Mouse (Mus musculus) urinary bladder, postnatal 36 days (tissue): Measurements from ENCODE around the gene Uimc1.
A peak's percentile ranks its signal among the peaks of the same experiment; 100 is the strongest.

Experiments used
- DNase-seq, 2 experiments: peaks; one replicate each; pipeline ENCODE4 v3.0.0; 2022; ENCODE audit warnings: low spot score in 2 of 2, mixed read lengths in 1 of 2

Gene Uimc1

DNA sequence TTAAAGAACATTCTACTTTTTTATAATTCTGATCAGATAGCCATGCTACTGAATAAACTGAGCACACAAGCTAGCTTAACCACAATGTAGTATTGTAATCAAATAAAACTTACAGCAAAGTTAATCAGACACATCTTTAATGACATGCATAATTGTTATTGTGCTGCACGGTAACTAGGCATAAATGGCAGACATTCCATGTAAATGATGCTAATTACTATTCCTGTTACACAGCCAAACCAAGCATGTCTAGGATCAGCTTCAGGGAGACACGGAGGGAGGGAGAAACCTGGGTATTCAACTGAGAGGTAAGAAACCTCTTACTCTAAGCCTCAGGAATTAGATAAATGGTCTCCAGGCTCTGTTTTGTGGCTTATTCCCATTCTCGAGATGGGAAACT, 52.4 kb downstream of the Uimc1 start:
- no peak for DNase-seq

DNA sequence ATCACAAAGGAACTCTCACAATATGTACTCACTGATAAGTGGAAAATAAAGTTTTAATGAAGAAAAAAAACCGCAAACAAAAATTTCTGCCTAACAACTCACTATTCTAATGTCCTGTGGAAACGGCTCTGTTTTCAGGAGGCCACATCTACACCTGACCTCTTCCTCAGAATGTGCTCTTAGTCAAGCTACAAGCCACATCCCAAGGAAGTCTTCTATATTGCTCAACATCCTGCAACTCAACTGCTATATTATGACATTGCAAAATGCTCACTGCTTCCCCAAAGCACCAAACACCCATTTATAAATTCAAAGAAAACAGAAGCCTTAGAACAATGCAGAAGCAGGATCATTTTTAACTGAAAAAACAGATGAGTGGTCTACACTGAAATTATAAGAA, 60.1 kb downstream of the Uimc1 start:
- DNase-seq = no peak

DNA sequence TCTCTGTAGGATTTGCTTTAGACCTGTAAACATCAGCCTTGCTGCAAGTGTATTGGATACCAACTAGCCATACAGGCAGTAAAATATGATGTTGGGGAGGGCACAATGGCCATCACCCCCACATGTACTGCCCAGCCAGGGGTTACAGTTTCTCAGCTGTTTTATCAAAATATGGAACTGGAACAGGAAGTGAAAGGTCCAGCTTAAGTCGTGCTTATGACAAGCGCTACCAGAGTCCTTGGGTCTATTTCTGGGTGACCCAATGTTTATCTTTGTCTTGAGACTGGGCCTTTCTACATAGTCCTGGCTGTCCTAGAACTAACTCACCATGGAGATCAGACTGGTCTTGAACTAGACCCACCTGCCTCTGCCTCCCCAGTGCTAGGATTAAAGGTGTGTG, 75.9 kb downstream of the Uimc1 start:
- no peak for DNase-seq

GRCm38 (mm10) chr13:55022715-55023114, 77.4 kb downstream of the Uimc1 start:
- no peak for DNase-seq

DNA sequence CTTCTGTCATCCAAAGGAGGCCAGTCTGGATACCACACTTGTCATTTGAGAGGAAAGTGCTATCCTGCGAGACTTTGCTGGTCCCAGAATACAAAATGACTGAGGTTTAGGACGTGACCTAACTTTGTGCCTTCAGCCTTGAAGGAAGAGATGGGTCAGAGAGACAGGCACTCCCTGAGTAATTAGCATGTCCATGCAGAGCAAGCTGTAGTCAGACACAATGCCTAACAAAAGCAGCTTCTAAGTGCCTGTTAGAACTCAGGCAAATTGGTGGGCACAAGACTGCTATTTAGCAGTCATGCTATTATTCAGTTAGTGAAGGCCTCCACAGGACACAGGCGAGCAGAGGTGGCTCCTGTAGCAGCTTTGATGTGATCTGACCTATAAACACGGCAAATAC, 77.8 kb downstream of the Uimc1 start:
- no peak for DNase-seq

- DNase-seq = no peak
Observed at GRCm38 (mm10) chr13:55021194-55021779, 78.8 kb downstream of the Uimc1 start, which contains the start of gene Hk3. Gene Hk3, minus strand, starts transcription at chr13:55021385.

DNA sequence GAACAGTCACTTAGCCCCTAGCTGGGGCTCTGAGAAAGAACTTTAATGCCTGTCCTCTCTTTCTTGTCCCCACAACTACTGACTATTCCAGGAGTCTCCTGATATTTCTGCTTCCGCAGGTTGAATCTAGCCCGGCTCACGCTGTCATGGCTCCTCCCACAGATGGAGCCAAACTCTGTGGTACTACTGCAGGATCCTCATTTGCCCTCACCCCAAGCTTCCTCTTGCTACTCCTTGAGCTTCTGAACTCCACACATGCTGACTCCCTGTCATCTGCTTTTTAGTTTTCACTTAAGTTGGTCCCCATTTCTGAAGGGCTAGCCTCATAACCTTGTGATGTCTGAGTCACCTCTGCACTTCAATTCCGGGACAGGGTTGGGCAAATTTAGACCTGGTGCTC, 80.0 kb downstream of the Uimc1 start:
- no peak for DNase-seq

GRCm38 (mm10) chr13:55019181-55019580, 80.9 kb downstream of the Uimc1 start:
- DNase-seq = no peak

GRCm38 (mm10) chr13:55018700-55019099, 81.4 kb downstream of the Uimc1 start:
- no peak for DNase-seq

DNA sequence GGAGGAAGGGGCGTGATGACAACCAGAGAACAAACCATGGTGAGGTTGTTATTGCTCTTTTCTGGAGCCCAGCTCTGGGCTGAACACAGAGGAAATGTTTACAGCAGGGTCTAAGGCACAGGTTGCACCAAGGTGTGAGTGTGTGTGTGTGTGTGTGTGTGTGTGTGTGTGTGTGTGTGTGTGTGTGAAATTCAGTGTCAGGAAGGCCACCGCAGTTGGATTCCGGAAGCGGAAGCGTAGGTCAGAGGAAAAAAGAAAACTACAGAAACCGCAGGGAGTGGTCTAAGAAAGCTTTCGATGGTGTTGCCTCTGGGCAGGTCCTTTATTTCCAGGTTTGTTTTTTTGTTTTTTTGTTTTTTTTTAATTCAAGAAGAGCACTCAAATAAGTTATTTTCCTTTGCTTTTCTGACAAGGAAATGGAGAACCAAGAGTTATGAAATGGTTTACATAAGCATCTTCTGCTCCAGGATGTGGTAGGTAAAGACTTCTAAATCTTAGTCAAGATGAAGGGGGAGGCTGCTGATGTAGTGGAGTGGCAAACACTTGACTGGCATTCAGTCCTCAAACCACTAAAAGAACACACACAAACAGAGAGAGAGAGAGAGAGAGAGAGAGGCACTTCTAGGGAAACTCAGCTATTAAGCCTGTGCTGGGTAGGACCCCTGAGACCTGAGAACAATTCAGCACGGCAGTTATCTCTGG, 82.1 kb downstream of the Uimc1 start:
- no peak for DNase-seq

DNA sequence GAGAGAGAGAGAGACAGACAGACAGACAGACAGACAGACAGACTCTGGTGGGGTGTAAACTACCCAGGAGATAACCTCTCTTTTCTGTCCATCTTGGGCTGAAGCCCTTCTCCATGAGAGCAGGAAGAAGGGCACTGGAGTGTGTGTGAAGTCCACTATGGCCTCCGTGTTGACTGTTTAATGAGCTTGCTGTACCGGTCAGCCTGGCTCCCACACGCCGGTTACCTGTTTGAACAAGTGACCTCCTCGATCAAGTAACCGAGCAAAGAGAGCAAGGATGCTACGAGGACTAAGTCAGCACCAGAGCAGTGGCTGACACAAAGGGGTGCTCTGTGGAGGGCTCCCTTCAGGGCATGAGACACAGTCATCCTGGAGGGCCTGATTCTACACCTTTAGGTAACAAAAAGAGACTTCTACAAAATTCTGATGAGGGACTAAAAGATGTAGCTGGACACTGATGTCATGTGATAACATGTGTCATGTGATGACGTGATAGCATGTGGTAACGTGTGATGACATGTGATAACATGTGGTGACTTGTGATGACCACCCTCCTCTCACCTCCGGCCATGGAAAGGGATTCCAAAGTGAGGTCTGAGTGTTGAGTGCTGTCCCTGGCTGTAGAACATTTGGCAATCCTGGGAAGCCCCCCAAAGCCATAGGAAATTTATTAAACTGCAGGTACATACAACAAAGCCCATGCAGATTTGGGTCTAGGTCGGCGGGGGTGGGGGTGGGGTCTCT, 82.8 kb downstream of the Uimc1 start:
- peak in 1 of 2 experiments; percentile 54 for DNase-seq

- no peak for DNase-seq
Observed at GRCm38 (mm10) chr13:55014451-55014850, 85.6 kb downstream of the Uimc1 start.

- no peak for DNase-seq
Observed at GRCm38 (mm10) chr13:55013702-55014344, 86.3 kb downstream of the Uimc1 start.

DNA sequence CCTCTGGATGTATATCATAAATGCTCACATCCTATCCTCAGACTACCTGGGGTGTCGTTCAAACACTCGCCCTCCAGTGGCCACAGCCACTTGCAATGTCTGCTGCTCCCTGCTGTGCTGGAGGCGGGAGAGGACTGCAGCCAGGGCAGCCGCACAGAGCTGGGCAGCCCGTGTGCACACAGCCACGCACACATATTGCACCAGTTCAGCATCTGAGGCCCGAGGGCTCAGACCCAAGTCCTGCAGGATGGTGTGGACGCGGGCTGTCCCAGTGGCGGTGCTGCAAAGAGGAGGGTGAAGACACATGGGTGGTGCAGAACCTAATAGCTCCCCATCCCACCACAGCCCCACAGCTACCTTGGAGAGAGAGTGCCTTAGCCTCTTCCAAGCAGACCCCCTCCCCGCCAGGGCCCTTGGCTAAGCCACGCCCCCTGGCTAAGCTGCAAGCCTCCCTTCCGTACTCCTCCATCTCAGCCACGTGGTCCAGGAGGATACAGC, 88.1 kb downstream of the Uimc1 start:
- DNase-seq = peak in 1 of 2 experiments; percentile 29

GRCm38 (mm10) chr13:55011103-55011502, 89.0 kb downstream of the Uimc1 start:
- no peak for DNase-seq

- DNase-seq = no peak
Observed at GRCm38 (mm10) chr13:55008589-55008988, 91.5 kb downstream of the Uimc1 start.

- no peak for DNase-seq
Observed at GRCm38 (mm10) chr13:55006415-55006742, 93.7 kb downstream of the Uimc1 start.

DNA sequence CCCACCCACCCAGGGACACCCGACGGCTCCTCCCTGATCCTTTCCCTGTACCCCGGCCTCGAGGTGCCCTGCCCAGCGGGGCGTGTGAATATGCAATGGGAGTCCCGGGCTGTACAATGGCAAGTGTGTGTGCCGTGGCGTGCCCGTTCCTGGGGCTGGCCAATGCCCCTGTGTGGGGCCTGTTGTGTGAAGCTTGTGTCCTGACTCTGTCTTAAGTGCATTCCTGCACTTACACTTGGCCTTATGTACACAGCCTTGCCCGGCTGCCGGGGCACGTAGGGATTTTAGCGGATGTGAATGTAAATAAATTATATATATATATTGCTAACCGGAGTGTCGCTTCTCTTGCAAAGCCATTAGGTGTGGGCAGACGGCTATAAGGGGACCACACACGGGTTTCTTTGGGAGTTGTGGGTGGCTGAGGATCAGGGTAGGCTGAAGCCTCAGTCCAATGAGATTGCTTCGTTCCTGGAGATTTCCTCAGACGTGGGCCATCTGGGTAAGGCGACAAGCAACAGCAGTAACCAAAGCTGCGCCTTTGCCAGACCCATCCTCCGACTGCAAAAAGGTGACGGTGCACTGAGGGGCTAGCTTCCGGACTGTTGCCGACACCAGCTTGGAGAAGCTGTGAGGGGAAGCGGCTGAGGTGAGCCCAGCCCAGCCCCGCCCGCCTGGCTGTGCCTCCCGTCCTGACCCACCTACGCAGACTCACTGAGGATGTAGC, 94.2 kb downstream of the Uimc1 start:
- DNase-seq = no peak

GRCm38 (mm10) chr13:55004646-55005045, 95.5 kb downstream of the Uimc1 start:
- peak; percentile 53 to 58 for DNase-seq

- DNase-seq = no peak
Observed at GRCm38 (mm10) chr13:55002090-55002489, 98.0 kb downstream of the Uimc1 start.

- DNase-seq = no peak
Observed at GRCm38 (mm10) chr13:55000433-55000832, 99.7 kb downstream of the Uimc1 start.

DNA sequence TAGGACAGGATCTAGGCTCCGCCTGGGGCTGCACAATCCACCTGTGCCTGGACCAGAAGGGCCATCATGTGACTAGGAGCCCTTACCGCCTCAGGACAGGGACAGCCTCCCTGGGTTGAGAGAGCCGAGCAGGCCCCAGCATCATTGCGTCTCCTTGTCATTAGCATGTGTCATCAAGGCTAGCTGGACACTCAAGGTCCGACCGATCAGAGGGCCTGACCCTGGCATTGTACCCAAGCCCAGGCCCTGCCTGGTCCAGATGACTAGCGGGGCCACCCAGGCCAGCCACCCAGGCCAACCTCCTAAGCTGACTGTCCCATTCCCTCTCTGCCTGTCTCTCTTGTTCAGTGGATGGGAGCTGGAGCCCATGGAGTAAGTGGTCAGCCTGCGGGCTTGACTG, 102.5 kb downstream of the Uimc1 start:
- DNase-seq = no peak
